Mouse (Mus musculus): Measurements from ENCODE around the gene Dpp7. TPM values are rescaled to one million over a fixed set of nuclear protein-coding genes. Genes with fewer than 3 reads are reported as not detected.

Dpp7 gene
- total RNA-seq, 2 experiments from 2014 or later, result 27.1 to 34.1 TPM

DNA sequence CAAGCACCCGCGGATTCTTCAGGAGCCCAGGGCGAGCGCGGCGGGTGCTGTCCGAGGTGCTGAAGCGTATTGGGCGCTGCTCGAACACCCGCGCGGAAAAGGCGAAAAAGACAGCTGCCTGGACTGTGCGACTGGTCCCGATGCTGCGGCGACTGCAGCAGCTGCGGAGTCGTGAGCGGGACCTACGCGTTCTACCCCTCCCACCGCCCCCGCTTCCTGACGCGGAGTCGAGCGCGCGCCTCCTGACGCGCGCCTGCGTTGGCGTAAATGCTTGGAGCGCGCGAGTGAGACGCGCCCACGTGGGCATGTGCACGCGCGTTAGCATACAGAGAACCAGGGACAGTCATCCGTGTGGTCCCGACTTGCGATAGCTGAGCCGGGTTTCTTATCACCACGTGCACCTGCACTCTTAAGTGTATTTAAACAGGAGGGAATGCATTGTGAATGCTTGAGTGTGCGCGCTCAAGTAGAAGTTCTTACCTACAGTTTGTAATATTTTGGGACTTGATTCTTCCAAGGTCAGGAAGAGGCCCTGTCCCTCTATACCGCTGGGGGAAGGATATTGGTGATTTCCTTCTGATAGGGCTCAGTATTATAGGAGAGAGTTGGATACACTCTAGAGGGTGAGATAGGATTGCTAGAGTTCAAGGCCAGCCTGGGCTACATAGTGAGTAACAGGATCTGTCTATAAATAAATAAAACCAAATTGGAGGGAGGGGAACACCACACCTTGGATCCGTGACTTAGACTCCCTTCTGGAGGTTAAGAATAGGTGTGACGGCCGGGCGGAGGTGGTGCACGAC is 37.0 kb downstream of the Dpp7 start, which contains the start of gene Grin1:
TSS of gene Grin1 (minus strand) at position 217 of the 803 bp plus-strand sequence.
- peak; percentile 87 to 91 for DNase-seq (ENCODE audit: low spot score in 2 of 2)
- intact Hi-C loops (cut with DNase I), result loop anchor here (1.0 kb wide), 1 partner anchor 84 kb away; no protein-coding TSS in a partner anchor

DNA sequence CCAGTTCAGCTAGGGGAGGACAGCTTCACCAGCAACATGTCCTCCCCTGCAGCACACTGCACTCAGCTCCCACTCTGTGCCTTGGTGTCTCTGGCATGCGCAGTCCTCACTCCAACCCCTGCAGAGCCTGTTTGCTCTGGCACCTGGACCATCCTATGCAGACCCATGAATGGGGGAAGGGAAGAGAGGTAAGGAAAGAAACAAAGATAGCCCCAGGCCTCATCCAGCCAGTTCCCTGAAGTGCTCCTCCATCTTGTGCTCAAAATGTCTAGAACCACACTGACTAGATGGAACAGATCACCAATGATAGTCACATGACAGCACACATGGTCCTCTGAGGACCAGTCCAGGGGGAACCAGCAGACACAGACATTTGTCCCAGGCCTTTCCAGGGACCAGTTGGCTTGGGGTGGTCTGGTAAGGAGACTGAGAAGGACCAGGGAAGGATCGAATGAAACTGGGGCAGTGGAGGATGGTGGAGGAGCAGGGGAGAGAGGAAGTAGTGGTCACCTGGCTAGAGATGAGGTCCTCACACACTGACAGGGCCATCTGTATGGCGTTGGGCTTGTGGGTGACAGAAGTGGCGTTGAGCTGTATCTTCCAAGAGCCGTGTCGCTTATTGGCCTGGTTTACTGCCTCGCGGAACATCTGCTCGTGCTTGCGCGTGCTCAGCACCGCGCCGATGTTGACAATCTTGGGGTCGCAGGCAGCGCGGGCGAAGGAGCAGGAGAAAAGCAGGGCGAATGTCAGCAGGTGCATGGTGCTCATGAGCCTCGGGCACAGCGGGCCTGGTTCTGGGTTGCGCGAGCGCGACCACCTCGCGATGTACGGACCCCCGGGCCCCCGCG is 37.8 kb downstream of the Dpp7 start:
- intact Hi-C loops (cut with DNase I), result no loop called here
- peak; percentile 66 to 73 for DNase-seq (ENCODE audit: low spot score in 2 of 2)

DNA sequence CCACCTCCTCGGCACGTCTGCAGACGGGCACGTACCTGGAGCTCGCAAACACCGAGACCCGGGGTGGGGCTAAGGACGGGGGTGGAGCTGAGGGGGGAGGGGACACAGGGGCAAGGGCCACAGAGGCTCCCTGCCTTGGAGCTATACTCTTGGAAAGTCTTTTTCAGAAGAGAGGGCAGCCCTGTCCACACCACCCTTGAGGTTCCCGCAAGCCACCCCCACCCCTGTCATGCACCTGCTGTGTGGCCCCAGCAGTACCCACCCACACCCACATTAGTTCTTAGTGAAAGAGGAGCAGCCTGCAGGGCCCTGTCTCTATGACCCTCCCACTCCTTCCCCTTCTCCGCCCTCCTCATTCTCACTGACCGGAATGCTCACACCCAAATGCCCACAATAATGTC is 44.7 kb downstream of the Dpp7 start:
- no peak for DNase-seq (ENCODE audit: low spot score in 2 of 2)
- intact Hi-C loops (cut with DNase I), result no loop called here

DNA sequence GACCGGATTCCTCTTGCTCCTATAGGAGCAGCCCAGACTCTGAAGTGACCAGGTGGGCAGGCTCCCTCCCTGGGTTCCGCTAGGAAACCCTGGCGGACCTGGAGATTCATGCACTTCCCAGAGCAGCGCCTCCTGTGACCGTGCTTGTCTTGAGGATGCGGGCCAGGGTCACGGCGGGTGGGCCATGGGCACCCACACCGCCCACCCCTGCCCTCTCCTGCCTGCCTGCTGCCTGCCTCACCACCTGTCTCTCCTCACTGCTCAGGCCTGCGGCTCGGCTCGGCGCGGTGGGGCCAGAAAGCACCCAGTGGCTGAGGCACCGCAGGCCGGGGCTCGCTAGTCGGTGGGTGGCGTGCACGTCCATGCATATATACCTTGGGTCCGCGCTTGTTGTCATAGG is 45.2 kb downstream of the Dpp7 start:
- DNase-seq (ENCODE audit: low spot score in 2 of 2), result no peak
- intact Hi-C loops (cut with DNase I), result no loop called here

DNA sequence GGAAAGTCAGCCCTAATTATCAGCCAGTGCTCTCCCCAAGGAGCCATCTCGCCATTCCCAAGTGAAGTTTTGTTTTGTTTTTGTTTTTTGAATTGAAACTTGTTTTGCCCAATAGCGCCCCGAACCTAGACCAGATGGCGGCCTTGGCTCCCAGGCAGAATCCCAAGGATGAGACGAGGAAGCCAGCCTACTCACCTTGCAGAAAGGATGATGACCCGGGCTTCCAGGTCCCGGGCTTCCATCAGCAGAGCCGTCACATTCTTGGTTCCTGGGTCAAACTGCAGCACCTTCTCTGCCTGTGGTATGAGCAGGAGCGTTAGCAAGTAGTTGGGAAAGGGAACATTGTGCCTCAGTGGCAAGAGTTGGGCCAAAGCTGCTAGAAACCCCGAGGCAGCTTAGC is 46.0 kb downstream of the Dpp7 start:
- intact Hi-C loops (cut with DNase I), result no loop called here
- DNase-seq (ENCODE audit: low spot score in 2 of 2), result no peak

DNA sequence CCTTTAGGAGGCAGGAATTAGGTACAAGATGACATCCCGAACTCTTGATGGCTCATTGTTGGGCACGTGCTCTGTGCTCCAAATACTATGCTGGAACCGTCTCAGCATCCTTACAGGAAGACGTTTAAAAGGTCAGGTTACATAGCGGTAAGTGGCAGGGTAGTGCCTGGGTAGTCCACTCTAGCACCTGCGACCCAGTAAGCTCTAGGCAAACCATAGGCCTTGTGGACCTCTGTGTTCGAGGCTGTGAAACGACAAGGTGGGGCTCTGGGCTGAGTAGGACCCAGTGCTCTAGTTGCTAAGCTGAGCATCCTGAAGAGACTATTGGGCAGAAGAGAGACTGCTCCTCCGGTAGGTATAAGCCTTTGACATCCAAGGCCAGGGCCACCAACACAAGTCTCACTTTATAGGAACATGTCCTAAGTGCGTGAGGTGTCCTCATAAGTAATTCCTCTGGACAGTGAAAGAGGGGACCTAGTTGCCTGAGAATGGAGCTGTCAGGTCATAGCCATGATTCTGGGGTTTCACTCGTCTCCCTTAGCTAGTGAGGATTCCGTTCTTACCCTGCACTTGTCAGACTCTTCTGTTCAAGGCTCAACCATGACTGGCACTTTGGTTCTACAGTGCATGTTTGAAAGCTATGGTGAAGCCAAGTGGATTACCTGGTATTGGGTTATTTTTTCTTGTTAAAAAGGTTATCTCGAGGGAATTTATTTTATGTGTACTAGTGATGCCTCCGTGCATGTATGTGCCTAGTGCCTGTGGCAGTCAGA is 50.4 kb downstream of the Dpp7 start:
- no peak for DNase-seq (ENCODE audit: low spot score in 2 of 2)
- intact Hi-C loops (cut with DNase I), result no loop called here

DNA sequence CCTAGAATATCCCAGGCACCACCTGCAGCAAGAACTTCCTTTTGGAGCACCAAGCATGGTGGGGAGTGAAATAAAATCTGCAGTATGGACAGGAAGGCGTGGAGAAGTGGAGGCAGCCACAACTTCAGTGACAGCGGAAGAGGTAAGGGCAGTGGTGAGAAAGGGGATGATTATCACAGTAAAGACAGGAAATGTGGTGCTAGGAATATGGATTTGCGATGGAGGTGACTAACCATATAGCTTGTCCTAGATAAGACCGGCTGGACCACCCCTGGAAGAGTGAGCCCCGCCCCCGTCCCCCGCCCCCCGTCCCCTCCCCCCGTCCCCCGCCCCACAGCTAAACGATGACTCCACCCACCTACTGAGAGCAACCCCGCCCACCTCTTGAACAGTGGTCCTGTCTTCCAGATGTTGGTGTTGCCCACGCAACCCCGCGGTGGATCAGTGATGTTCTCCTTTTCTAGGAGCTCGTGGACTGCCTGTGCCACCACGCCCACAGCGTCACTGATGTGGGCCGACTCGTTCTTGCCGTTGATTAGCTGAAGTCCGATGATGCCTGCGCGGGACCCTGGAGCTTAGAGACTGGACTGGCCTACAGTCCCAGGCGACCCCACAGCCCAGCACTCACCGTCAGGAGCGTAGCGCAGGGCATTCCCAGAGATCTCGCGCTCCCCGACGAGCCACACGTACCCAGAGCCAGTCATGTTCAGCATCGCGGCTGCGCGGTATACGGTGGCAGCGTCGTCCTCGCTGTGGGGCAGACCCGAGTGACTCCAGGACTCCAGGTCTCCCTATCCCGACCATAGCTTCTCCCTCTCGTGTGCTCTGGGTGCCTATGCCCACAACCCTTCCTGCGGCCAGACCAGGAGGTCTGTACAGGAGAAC is 51.3 kb downstream of the Dpp7 start:
- no peak for DNase-seq (ENCODE audit: low spot score in 2 of 2)
- intact Hi-C loops (cut with DNase I), result no loop called here

DNA sequence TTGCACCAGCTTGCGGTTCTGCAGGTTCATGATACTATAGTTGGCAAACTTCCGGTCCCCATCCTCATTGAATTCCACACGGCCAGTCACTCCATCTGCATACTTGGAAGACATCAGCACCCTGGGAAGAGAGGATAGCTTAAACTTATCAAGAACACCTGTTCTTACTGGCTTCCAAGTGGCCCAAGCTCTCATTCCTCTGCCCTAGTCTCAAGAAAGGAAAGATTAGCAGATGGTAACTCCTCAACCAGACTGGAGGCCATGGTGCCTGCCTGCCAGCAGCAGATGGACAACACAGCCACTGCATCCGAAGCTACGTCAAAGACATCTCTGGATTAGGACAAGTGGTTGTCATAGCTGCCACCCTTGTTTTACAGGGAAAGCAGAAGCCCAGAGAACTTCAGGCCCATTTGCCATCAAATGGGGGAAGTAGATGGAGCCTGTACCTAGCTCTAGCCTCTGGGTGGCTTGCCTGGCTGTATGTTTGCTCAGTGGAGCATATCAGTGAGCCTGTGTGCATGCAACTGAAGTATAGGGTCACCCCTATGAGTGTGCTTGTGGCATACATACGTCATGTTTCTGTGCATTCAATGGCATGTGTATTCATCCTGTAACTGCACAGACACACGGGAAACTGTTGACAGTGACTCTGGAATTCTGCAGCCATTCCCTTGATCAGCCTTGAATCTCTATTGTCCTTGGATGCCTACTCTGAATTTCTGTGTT is 52.1 kb downstream of the Dpp7 start:
- DNase-seq (ENCODE audit: low spot score in 2 of 2), result no peak
- intact Hi-C loops (cut with DNase I), result no loop called here

DNA sequence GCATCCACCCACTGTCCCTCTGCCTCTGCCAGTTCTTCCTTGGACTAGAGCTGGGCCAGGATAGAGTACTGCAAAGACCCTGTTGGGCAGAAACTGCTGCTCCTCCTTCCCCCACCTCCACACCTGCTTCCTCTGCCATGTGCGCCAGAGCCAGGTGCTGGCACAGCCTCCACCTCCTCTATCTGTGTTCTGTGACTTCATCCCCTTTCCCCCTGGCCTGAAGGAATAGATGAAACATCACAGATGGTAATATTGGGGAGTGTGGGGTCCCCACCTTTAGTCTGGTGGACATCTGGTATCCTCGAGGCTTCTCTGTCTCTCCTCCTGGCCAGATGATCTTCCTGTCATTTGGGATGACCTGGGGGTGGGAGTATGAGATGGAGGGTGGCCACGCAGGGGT is 52.7 kb downstream of the Dpp7 start:
- intact Hi-C loops (cut with DNase I), result no loop called here
- DNase-seq (ENCODE audit: low spot score in 2 of 2), result no peak

Other genes starting within 250 kb of the Dpp7 start
- 10 to 100 TPM; 19.7 to 30.7 TPM for gene Nrarp, start 175.6 kb downstream of the Dpp7 start, total RNA-seq (2021)
- 1 to 10 TPM; 1.6 to 2.3 TPM for gene Tor4a, start 159.5 kb downstream of the Dpp7 start, total RNA-seq (2021)
- gene Nelfb, start 144.9 kb downstream of the Dpp7 start, total RNA-seq (2021), result 10 to 100 TPM; 55.4 to 58.5 TPM
- gene Stpg3, start 141.7 kb downstream of the Dpp7 start, total RNA-seq (2021), result under 1 TPM in 1 of 2 experiments, not detected in 1; 0.29 TPM
- not detected for gene Fam166a, start 137.6 kb downstream of the Dpp7 start, total RNA-seq (2021)
- gene Tubb4b, start 131.7 kb downstream of the Dpp7 start, total RNA-seq (2021), result 100 to 1,000 TPM; 334 to 390 TPM
- not detected for gene Slc34a3, start 122.0 kb downstream of the Dpp7 start, total RNA-seq (2021)
- gene Rnf224, start 119.6 kb downstream of the Dpp7 start, total RNA-seq (2021), result not detected
- gene Rnf208, start 114.1 kb downstream of the Dpp7 start, total RNA-seq (2021), result 100 to 1,000 TPM; 244 to 282 TPM
- gene Cysrt1, start 113.9 kb downstream of the Dpp7 start, total RNA-seq (2021), result not detected
- 1 to 10 TPM; 1.9 to 3.2 TPM for gene AL732309.1, start 109.5 kb downstream of the Dpp7 start, total RNA-seq (2021)
- 10 to 100 TPM; 32.8 to 44.3 TPM for gene Tmem203, start 100.9 kb downstream of the Dpp7 start, total RNA-seq (2021)
- 10 to 100 TPM; 18.5 to 24.7 TPM for gene Tprn, start 93.7 kb downstream of the Dpp7 start, total RNA-seq (2021)
- 10 to 100 TPM; 60.1 to 68.3 TPM for gene Ssna1, start 83.9 kb downstream of the Dpp7 start, total RNA-seq (2021)
- gene Anapc2, start 83.9 kb downstream of the Dpp7 start, total RNA-seq (2021), result 10 to 100 TPM; 78.9 to 82.8 TPM
- gene Tmem210, start 68.2 kb downstream of the Dpp7 start, total RNA-seq (2021), result not detected
- not detected for gene Lrrc26, start 66.4 kb downstream of the Dpp7 start, total RNA-seq (2021)
- gene Grin1, start 37.2 kb downstream of the Dpp7 start, total RNA-seq (2021), result 100 to 1,000 TPM; 451 to 471 TPM
- 10 to 100 TPM; 57.0 to 63.7 TPM for gene Man1b1, start 24.0 kb downstream of the Dpp7 start, total RNA-seq (2021)
- gene Uap1l1, start 9.3 kb upstream of the Dpp7 start, total RNA-seq (2021), result 10 to 100 TPM; 17.0 to 20.8 TPM
- gene Sapcd2, start 16.0 kb upstream of the Dpp7 start, total RNA-seq (2021), result 1 to 10 TPM; 2.7 to 4.1 TPM
- 10 to 100 TPM; 12.0 to 13.9 TPM for gene Entpd2, start 39.5 kb upstream of the Dpp7 start, total RNA-seq (2021)
- 100 to 1,000 TPM; 325 to 339 TPM for gene Npdc1, start 43.0 kb upstream of the Dpp7 start, total RNA-seq (2021)
- gene Fut7, start 66.9 kb upstream of the Dpp7 start, total RNA-seq (2021), result under 1 TPM in 1 of 2 experiments, not detected in 1; 0.20 TPM
- gene Abca2, start 72.3 kb upstream of the Dpp7 start, total RNA-seq (2021), result 100 to 1,000 TPM; 169 to 174 TPM
- under 1 TPM in 1 of 2 experiments, not detected in 1; 0.69 TPM for gene Clic3, start 100.5 kb upstream of the Dpp7 start, total RNA-seq (2021)
- 10 to 100 TPM; 72.8 to 75.8 TPM for gene Paxx, start 104.7 kb upstream of the Dpp7 start, total RNA-seq (2021)
- 1,000 to 10,000 TPM; 1,442 to 2,237 TPM for gene Ptgds, start 113.7 kb upstream of the Dpp7 start, total RNA-seq (2021)
- not detected for gene Lcn12, start 137.6 kb upstream of the Dpp7 start, total RNA-seq (2021)
- 100 to 1,000 TPM; 107 to 127 TPM for gene Fbxw5, start 144.4 kb upstream of the Dpp7 start, total RNA-seq (2021)
- 1 to 10 TPM; 1.0 to 1.6 TPM for gene C8g, start 145.4 kb upstream of the Dpp7 start, total RNA-seq (2021)
- 1 to 10 TPM; 8.7 to 9.3 TPM for gene Traf2, start 190.6 kb upstream of the Dpp7 start, total RNA-seq (2021)
- gene Edf1, start 201.5 kb upstream of the Dpp7 start, total RNA-seq (2021), result 100 to 1,000 TPM; 189 to 236 TPM
- gene Mamdc4, start 218.5 kb upstream of the Dpp7 start, total RNA-seq (2021), result 1 to 10 TPM; 1.4 to 2.4 TPM
- 10 to 100 TPM; 74.6 to 75.4 TPM for gene Phpt1, start 218.9 kb upstream of the Dpp7 start, total RNA-seq (2021)
- gene Ajm1, start 225.4 kb upstream of the Dpp7 start, total RNA-seq (2021), result 100 to 1,000 TPM in 1 of 2 experiments, 10 to 100 TPM in 1; 99.8 to 110 TPM

All from left cerebral cortex, postnatal 36 days (tissue).